Mouse (Mus musculus) lung, postnatal 10 days (tissue): ENCODE results near the gene Cradd.

Experiments used
- DNase-seq: peaks from one replicate; pipeline ENCODE4 v3.0.0; 2021

Gene Cradd

DNA sequence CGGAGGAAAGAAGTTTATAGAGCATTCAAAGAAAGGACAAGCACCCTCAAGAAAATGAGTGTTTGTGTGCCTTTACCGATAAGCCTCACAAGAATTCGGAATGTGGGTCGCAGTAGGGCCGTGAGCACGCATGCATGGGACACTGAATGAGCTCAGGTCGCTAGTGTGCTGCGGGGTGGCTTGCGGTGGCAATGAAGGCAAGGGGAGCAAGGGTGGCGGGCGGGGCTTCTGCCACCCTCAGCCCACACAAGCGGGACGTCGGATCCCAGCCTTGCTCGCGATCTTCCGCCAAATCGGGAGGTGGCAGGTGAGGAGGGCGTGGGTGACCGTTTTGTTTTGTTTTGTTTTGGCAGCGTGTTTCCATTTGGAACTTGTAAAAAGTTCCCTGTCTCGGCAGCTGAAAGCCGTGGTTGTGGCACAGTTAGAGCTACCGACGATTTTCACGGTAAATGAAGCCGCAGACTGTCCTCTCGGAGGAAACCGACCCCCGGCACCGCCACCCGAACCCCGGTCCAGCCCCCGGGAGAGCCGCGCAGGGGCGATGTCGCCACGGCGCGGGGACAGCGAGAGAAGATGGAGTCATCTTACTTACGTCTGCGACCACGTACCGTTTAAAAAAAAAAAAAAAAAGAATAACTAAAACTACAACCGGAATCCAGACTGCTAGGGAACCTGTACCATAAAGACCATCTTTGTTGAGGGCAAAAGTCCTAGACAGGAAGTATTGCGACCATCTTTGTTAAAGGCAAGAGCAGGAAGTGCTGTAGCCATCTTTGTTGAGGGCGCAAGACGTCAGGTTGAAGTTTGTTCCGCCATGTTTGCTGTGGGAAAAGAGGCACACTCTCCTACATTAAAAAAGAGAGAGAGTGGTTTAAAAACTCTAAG lies at the start of gene Cradd:
TSS of gene Cradd (minus strand) at position 741 of the 885 bp plus-strand sequence.
- peak; percentile 94 for DNase-seq

- no peak for DNase-seq
These were observed 49.4 kb upstream of the Cradd start for GRCm38 (mm10) chr10:95373340-95373739.

- no peak for DNase-seq
These were observed 48.0 kb upstream of the Cradd start for GRCm38 (mm10) chr10:95371942-95372341.

DNA sequence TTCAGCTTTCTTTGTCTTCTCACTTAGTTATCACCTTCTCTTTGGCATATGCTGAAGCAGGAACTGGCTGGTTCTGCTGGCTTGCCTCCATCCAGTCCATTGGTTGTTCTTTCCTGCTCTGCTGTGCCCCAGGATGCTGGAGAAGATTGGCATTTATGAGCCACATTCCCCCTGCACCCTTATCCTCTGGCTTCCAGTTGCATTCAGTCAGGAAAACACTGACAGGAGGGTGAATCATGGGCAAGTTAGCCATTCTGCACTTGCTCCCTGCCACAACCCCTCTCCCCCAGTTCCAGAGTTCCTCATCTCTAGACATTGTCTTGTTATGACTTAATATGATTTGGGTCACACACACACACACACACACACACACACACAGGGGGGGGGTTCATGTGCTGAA lies 45.3 kb upstream of the Cradd start:
- no peak for DNase-seq

- no peak for DNase-seq
These were observed 44.2 kb upstream of the Cradd start for GRCm38 (mm10) chr10:95368151-95368550.

GRCm38 (mm10) chr10:95367661-95368089 lies 43.7 kb upstream of the Cradd start:
- DNase-seq: no peak

DNA sequence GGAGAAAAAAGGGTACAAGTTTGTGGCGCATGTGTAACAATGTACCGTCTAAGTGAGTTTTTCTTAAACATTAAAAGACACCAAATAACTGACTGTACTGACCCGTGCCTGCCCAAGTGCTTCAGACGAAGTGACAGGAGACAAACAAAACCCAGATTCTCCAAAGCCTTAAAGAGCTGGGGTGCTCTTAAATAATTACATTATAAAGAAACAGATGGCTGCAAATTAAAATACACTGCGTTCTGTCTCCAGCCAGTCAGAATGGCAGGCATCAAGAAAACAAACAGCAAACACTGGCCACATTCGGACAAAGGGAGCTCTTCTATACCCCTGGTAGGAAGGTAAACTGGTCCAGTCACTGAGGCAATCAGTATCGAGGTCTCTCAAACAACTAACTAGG lies 43.3 kb upstream of the Cradd start:
- no peak for DNase-seq

DNA sequence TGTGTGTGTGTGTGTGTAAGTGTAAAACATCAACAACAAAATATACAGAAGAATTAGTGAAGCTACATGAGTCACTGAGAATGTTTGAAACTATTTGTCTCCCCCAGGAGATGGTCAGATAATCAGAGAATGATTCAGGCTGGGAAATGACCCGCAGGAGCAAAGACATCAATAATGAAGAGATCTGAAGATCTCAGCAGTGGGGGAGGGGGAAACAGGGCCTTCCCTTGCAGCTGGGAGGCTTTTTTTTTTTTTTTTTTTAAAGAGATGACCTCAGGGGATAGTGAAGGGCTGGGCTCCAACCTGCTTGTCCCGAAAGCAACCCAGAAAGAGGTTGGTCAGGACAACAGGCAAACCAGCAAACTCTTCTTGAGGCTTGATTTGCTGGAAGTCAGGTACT lies 38.4 kb upstream of the Cradd start:
- DNase-seq: no peak

DNA sequence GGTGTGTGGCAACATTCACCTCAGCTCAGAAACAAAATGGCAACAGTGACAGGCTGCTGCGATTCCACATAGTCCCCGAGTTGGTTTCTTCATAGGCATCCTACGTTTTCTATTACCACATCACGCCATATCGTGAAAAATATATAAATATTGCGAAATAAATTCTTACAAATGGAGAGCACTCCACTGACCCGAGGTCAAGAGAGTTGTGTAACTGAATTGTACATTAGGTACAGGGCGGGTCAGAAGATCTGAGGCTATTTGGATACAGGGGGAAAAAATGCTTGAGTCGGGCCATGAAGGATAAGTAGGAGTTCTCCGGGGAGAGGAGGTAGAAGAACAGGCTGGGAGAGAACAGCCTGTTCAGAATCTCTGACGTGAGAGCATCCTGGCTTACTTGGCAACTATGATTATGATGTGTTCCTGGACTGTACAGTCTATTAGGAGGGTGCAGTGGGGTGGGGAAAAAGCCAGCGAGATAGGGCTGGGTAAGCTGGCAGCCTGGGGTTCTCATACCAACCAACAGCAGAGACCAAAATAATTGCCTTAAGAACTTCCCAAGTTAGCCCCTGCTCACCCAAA lies 37.4 kb upstream of the Cradd start:
- peak; percentile 56 for DNase-seq

DNA sequence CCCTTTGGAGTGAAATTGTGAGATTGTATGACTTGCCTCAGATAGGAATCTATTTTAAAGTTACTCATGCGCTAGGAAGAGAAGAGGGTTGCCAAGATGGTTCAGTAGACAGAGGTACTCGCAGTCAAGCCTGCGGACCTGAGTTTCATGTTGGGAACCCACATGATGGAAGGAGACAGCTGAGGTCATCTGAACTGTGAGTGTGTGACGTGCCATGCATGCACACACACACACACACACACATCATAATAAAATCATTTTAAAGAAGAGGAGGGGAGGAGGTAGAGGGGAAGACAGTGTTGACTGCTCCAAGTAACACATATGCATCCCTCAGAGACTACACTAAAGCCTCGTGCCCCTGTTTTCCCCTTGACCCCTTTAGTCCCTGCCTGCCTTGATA lies 36.1 kb upstream of the Cradd start:
- DNase-seq: no peak

- no peak for DNase-seq
These were observed 33.8 kb upstream of the Cradd start for GRCm38 (mm10) chr10:95357721-95358120.

DNA sequence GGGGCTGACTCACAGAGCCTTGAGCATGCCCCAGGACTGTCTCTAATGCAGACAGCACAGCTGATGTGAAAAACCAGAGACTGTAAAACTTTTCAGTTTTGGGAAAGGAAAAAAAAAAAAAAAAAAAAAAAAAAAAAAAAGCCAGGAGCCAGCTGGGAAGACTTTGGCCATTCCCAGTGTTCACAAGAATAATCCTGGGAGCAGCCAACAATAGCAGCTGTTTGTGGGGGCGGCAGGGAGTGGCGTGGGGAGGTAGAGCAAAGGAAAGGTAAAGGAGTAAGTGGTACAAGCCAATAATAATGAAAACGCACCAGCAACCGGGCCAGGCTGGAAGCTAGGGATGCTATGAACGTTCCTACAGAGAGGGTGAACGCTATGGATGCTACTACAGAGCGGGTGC lies 32.8 kb upstream of the Cradd start:
- no peak for DNase-seq

GRCm38 (mm10) chr10:95355678-95356268 lies 31.8 kb upstream of the Cradd start:
- no peak for DNase-seq

GRCm38 (mm10) chr10:95354673-95355072 lies 30.7 kb upstream of the Cradd start:
- no peak for DNase-seq

GRCm38 (mm10) chr10:95354047-95354446 lies 30.1 kb upstream of the Cradd start:
- no peak for DNase-seq

DNA sequence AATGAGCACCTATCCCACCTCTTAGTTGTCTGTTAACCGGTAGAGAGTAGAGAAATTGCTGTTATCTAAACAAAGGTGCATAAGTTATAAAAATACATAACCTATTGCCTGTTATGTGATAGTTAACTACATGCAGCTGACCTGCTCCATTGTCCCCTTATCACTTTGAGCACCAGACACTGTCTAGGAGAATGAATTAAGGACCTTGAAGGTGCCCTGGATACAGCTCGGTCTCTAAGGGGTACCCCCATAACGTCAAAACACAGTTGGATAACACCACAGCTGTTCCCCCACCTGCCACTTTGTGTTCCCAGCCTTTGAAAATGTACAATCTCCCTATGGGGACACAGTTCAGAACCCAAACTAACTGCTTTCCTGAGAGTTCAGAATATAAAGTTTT lies 24.5 kb upstream of the Cradd start:
- DNase-seq: no peak

DNA sequence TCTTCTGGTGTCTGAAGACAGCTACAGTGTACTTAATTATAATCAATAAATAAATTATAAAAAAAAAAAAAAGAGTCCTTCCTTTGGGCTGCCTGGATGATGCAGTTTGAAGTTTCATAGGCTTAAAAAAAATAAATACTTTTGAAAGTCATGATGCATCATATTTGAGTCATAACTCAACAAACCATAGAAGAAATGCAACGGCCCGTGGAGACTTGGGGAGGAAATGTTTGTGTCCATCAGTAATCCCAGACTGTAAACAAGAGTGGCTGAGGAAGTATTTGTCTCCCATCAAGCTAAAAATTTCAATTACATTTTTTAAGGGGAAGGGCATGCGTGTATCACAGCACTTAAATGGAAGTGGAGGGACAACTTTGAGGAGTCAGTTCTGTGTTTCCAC lies 23.8 kb upstream of the Cradd start:
- no peak for DNase-seq

DNA sequence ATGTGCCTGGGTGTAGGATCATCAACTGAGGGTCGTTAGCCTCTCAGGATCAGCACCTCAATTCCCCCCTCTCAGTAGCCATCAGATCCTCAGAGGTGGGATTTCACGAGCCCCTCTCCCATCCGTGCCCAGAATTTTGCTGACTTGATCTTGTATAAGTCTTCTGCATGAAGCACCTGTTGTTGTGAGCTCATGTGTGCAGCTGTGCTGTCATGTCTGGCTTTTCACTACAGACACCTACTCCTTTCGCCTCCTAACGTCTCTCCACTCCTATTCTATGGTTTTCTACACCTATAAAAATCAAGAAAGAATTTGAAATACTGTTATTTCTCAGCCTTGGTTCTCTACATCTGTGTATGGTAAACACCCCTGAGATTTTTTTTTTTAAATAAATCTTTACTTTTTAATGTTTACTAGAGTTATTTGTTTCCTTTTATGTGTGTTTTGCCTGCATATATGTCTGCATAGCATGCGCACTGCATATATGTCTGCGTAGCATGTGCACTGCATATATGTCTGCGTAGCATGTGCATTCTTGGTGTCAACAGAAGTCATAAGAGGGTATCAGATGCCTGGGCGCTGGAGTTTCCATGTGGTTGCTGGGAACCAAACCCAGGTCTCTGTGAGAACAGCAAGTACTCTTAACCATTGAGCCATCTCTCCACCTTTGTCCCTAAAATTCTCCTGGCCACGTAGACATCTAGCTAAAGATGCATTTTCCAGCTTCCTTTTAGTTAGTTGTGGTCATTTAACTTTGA lies 19.1 kb upstream of the Cradd start:
- DNase-seq: no peak

DNA sequence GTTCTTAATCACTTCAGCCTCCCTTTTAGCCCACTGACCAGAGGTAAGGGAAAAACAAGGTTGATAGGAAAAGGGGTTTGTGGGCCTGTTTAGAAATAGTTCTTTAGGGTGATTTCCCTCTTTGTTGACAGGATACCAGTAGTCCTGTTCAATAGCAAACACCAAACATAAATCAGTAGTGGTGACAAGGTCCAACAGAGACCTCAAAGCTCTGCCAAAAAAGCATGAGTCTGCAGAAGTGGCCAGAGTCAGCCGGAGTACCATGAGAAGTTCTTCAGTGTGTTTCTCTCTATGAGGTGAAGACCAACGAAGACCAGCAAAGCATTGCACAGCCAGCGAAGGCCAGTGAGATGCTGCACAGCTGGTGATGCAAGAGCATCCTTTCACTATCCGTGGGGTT lies 16.7 kb upstream of the Cradd start:
- DNase-seq: no peak

DNA sequence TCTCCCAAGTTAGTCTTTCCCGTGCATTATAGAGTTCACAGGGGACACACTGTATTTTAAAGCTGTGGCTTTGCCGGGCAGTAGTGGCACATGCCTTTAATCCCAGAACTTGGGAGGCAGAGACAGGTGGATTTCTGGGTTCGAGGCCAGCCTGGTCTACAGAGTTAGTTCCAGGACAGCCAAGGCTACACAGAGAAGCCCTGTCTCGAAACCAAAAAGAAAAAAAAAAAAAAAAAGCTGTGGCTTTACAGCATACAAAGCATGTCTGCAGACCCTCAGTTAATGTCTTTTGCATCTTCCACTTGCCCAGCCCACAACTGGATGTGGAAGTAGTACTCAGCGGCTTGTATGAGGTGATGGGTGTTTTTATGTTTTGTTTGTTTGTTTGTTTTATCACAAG lies 13.7 kb upstream of the Cradd start:
- DNase-seq: no peak

- no peak for DNase-seq
These were observed 13.0 kb upstream of the Cradd start for GRCm38 (mm10) chr10:95336781-95337544.

- no peak for DNase-seq
These were observed 10.9 kb upstream of the Cradd start for GRCm38 (mm10) chr10:95334826-95335225.

- no peak for DNase-seq
These were observed 8.7 kb upstream of the Cradd start for GRCm38 (mm10) chr10:95332596-95332995.
